13 mouse cellular contexts compared by ENCODE assay signal in genomic region chr12:117251663-117252425, GRCm38 (mm10).
DNase-seq lines count a peak whose midpoint lies in the region; ATAC-seq and TF ChIP-seq lines count a peak whose summit lies in the region.
"Had no signal": no experiment of that assay in that cellular context is flagged by ENCODE, and none has a peak within 500 bp of the region (broad histone marks: within the 10 kb centered on the region; RNA-seq: fewer than 3 reads in every experiment).

No protein-coding gene starts in this region.

- H3K36me3 ChIP-seq in hindbrain, embryonic 11.5 days (ENCODE audit: control insufficient read depth, insufficient read depth, low read length) = peaks cover 8% of the 10 kb centered on the region; the same call in 1 of the 2 replicates
- H3K36me3 ChIP-seq in hindbrain, postnatal 0 days (ENCODE audit: insufficient read depth, low read length) = no peaks in the 10 kb centered on the region
- no peaks in the 10 kb centered on the region; the same call in 1 of the 2 replicates for H3K36me3 ChIP-seq in forebrain, embryonic 11.5 days (ENCODE audit: control insufficient read depth, insufficient read depth, low read length)
- H3K36me3 ChIP-seq in midbrain, postnatal 0 days (ENCODE audit: insufficient read depth, low read length) = peaks cover 31% of the 10 kb centered on the region

- no peak for TF ChIP-seq CTCF in hindbrain, postnatal 0 days (IDR thresholded peaks at IDR 0.05; ENCODE audit: low read depth)
- no peak for TF ChIP-seq CTCF in midbrain, postnatal 0 days (IDR thresholded peaks at IDR 0.05)

- H3K27me3 ChIP-seq in hindbrain, embryonic 11.5 days (ENCODE audit: control insufficient read depth, insufficient read depth, low read length) = no peaks in the 10 kb centered on the region
- no peaks in the 10 kb centered on the region for H3K27me3 ChIP-seq in hindbrain, postnatal 0 days (ENCODE audit: insufficient read depth, low read length)
- H3K27me3 ChIP-seq in forebrain, embryonic 11.5 days (ENCODE audit: control insufficient read depth, insufficient read depth, low read length) = no peaks in the 10 kb centered on the region
- H3K27me3 ChIP-seq in midbrain, postnatal 0 days (ENCODE audit: insufficient read depth, low read length) = no peaks in the 10 kb centered on the region
- H3K27me3 ChIP-seq: CH12.LX had no signal

- H3K9ac ChIP-seq in hindbrain, embryonic 11.5 days (ENCODE audit: low read depth, low read length) = no peak overlapping the region
- H3K9ac ChIP-seq in hindbrain, postnatal 0 days (replicated peaks; ENCODE audit: low read length) = no peak overlapping the region
- H3K9ac ChIP-seq in forebrain, embryonic 11.5 days (ENCODE audit: low read length) = 0 out of 2 replicates have a peak overlapping the region, but pooled peaks have one; percentile 6
- H3K9ac ChIP-seq in midbrain, postnatal 0 days (replicated peaks; ENCODE audit: low read length, poor library complexity, severe bottlenecking) = no peak overlapping the region

- peak; percentile 31; the same call in 1 of the 2 replicates for ATAC-seq in hindbrain, embryonic 11.5 days (ENCODE audit: low FRiP score)
- ATAC-seq in hindbrain, postnatal 0 days = no peak
- ATAC-seq in forebrain, embryonic 11.5 days (replicated peaks; ENCODE audit: low FRiP score) = peak; percentile 49
- no peak for ATAC-seq in midbrain, postnatal 0 days (ENCODE audit: low FRiP score)
- ATAC-seq: activated CD4-positive, CD25-positive, alpha-beta regulatory T cell, adult 4 months had no signal

- H3K4me1 ChIP-seq in hindbrain, embryonic 11.5 days (replicated peaks; ENCODE audit: control insufficient read depth, insufficient read depth, low read length) = peaks cover 18% of the 10 kb centered on the region
- H3K4me1 ChIP-seq in hindbrain, postnatal 0 days (ENCODE audit: insufficient read depth, low read length) = no peaks in the 10 kb centered on the region; the same call in 1 of the 2 replicates
- peaks cover 41% of the 10 kb centered on the region for H3K4me1 ChIP-seq in forebrain, embryonic 11.5 days (replicated peaks; ENCODE audit: control insufficient read depth, insufficient read depth, low read length)
- peaks cover 5% of the 10 kb centered on the region; the same call in 1 of the 2 replicates for H3K4me1 ChIP-seq in midbrain, postnatal 0 days (ENCODE audit: insufficient read depth, low read length)

- no peak overlapping the region for H3K4me2 ChIP-seq in hindbrain, embryonic 11.5 days (replicated peaks; ENCODE audit: low read depth, low read length)
- no peak overlapping the region for H3K4me2 ChIP-seq in hindbrain, postnatal 0 days (ENCODE audit: low read depth, low read length)
- H3K4me2 ChIP-seq in forebrain, embryonic 11.5 days (ENCODE audit: low read depth, low read length, severe bottlenecking) = no peak overlapping the region
- no peak overlapping the region for H3K4me2 ChIP-seq in midbrain, postnatal 0 days (ENCODE audit: low read depth, low read length, poor library complexity, severe bottlenecking)

- H3K4me3 ChIP-seq in hindbrain, embryonic 11.5 days (ENCODE audit: low read depth, low read length) = no peak overlapping the region
- H3K4me3 ChIP-seq in hindbrain, postnatal 0 days (ENCODE audit: low read length) = no peak overlapping the region
- no peak overlapping the region for H3K4me3 ChIP-seq in forebrain, embryonic 11.5 days (ENCODE audit: low read depth, low read length)
- no peak overlapping the region for H3K4me3 ChIP-seq in midbrain, postnatal 0 days (ENCODE audit: low read depth, low read length)

- H3K9me3 ChIP-seq in hindbrain, embryonic 11.5 days (ENCODE audit: control insufficient read depth, low read length) = no peaks in the 10 kb centered on the region
- no peaks in the 10 kb centered on the region for H3K9me3 ChIP-seq in hindbrain, postnatal 0 days (ENCODE audit: low read length)
- H3K9me3 ChIP-seq in forebrain, embryonic 11.5 days (ENCODE audit: control insufficient read depth, low read length) = no peaks in the 10 kb centered on the region
- H3K9me3 ChIP-seq in midbrain, postnatal 0 days (ENCODE audit: low read length) = no peaks in the 10 kb centered on the region

- WGBS in hindbrain, embryonic 11.5 days = 27% methylated on average over 11 of the region's 11 CpGs
- 29% methylated on average over 11 of the region's 11 CpGs for WGBS in hindbrain, postnatal 0 days
- 33% methylated on average over 11 of the region's 11 CpGs for WGBS in forebrain, embryonic 11.5 days
- WGBS in midbrain, postnatal 0 days = 15% methylated on average over 11 of the region's 11 CpGs

- peak overlapping the region; percentile 54; the same call in 1 of the 2 replicates for H3K27ac ChIP-seq in hindbrain, embryonic 11.5 days (ENCODE audit: low read depth, low read length)
- no peak overlapping the region for H3K27ac ChIP-seq in hindbrain, postnatal 0 days
- peak overlapping the region; percentile 68 for H3K27ac ChIP-seq in forebrain, embryonic 11.5 days (ENCODE audit: low read depth, low read length)
- H3K27ac ChIP-seq in midbrain, postnatal 0 days (ENCODE audit: low read depth, low read length) = 0 out of 2 replicates have a peak overlapping the region, but pooled peaks have one; percentile 38
- H3K27ac ChIP-seq: macrophage had no signal

- peak; percentile 51 for DNase-seq in hindbrain, embryonic 11.5 days (ENCODE audit: low spot score)
- no peak for DNase-seq in hindbrain, postnatal 0 days (ENCODE audit: low spot score)
- peak; percentile 59 for DNase-seq in forebrain, embryonic 11.5 days (ENCODE audit: low spot score)
- DNase-seq in liver = peak; percentile 79
- DNase-seq in midbrain, postnatal 0 days (ENCODE audit: low spot score) = peak; percentile 24
- no peak for DNase-seq in T-cell, adult 2 months (ENCODE audit: low spot score)
- no peak for DNase-seq in adrenal gland, postnatal 36 days
- no peak for DNase-seq in layer of hippocampus, adult 8-10 months (ENCODE audit: low spot score in 2 of 2)
- DNase-seq: kidney, postnatal 14 days; right cerebral cortex, adult 18-20 months had no signal

Comparison
In these comparisons a context has a peak if more than half of its experiments do, and no peak if none do; other contexts are left out.
1. ATAC-seq: peak in hindbrain, embryonic 11.5 days (single experiment) and forebrain, embryonic 11.5 days (single experiment); none in hindbrain, postnatal 0 days (single experiment) and midbrain, postnatal 0 days (single experiment).
2. DNase-seq: peak in hindbrain, embryonic 11.5 days (single experiment), forebrain, embryonic 11.5 days (single experiment), liver (single experiment) and midbrain, postnatal 0 days (single experiment); none in hindbrain, postnatal 0 days (single experiment), T-cell, adult 2 months (single experiment), adrenal gland, postnatal 36 days (0 of 2) and layer of hippocampus, adult 8-10 months (0 of 2).